Mouse (Mus musculus): Measurements from ENCODE around the gene Cox5a. TPM values are rescaled to one million over a fixed set of nuclear protein-coding genes. Genes with fewer than 3 reads are reported as not detected.

Cox5a gene
- total and polyA plus RNA-seq, 3 experiments, result 179 to 255 (median 229) TPM

GRCm38 (mm10) chr9:57574397-57574796 lies 53.3 kb downstream of the Cox5a start:
- H3K4me2 ChIP-seq (ENCODE audit: insufficient read depth, low read depth, poor library complexity, severe bottlenecking), result no peak overlapping the region
- H3K9ac ChIP-seq (ENCODE audit: insufficient read depth, low read depth), result no peak overlapping the region
- DNase-seq (ENCODE audit: extremely low read depth), result no peak
- TF ChIP-seq ZKSCAN1 (IDR thresholded peaks at IDR 0.05; ENCODE audit: borderline replicate concordance, low read depth, low read length) (no peak), E2F4 (IDR thresholded peaks at IDR 0.05; ENCODE audit: insufficient replicate concordance, low read depth, low read length) (no peak), TBP (conservative IDR thresholded peaks at IDR 0.05; ENCODE audit: low read depth, low read length) (no peak), EP300 (IDR thresholded peaks at IDR 0.05; ENCODE audit: low read length) (no peak), RAD21 (IDR thresholded peaks at IDR 0.05; ENCODE audit: low read depth, low read length) (no peak), IRF4 (IDR thresholded peaks at IDR 0.05; ENCODE audit: low read depth, low read length) (no peak), UBTF (IDR thresholded peaks at IDR 0.05; ENCODE audit: low read depth, low read length) (no peak), ETS1 (conservative IDR thresholded peaks at IDR 0.05; ENCODE audit: low read depth, low read length) (no peak), USF2 (conservative IDR thresholded peaks at IDR 0.05; ENCODE audit: low read depth, low read length) (no peak), RCOR1 (conservative IDR thresholded peaks at IDR 0.05; ENCODE audit: low read depth, low read length) (no peak), MXI1 (IDR thresholded peaks at IDR 0.05; ENCODE audit: low read depth, low read length) (no peak), NELFE (IDR thresholded peaks at IDR 0.05; ENCODE audit: low read depth, low read length) (no peak), POLR2AphosphoS2 (IDR thresholded peaks at IDR 0.05; ENCODE audit: low read depth, low read length) (no peak), MAX (IDR thresholded peaks at IDR 0.05; ENCODE audit: low read length) (no peak), JUN (IDR thresholded peaks at IDR 0.05; ENCODE audit: insufficient read depth, low read depth, low read length) (no peak), CHD1 (IDR thresholded peaks at IDR 0.05; ENCODE audit: low read depth, low read length) (no peak), ZMIZ1 (IDR thresholded peaks at IDR 0.05; ENCODE audit: low read depth, low read length) (no peak)
- no peak overlapping the region for H3K4me3 ChIP-seq (replicated peaks in 1 of 3; ENCODE audit: low read depth in 2 of 3, low read length in 2 of 3, poor library complexity in 1 of 3)
- no peak overlapping the region for H3K27ac ChIP-seq (ENCODE audit: insufficient read depth, low read depth)
- H3K9me3 ChIP-seq (replicated peaks; ENCODE audit: low read length), result no peaks in the 10 kb centered on the region
- peaks cover 0 to 7% of the 10 kb centered on the region in 2 experiments; a peak in 1 of 4 replicates for H3K4me1 ChIP-seq (ENCODE audit: control insufficient read depth in 1 of 2, insufficient read depth in 2 of 2)
- in situ Hi-C loops (cut with MboI; ENCODE audit: low pct_ligation_motif_present, low pct_unique_long_range_greater_than_20kb, low sequenced_read_pairs) (no loop called here), dilution Hi-C loops (cut with MboI; ENCODE audit: extremely low pct_ligation_motif_present, extremely low pct_unique_long_range_greater_than_20kb, low sequenced_read_pairs) (no loop called here)
- H3K36me3 ChIP-seq (replicated peaks in 1 of 2; ENCODE audit: control insufficient read depth in 1 of 2, insufficient read depth in 1 of 2, low read length in 1 of 2), result peaks cover 61 to 84% of the 10 kb centered on the region in 2 experiments
- no peaks in the 10 kb centered on the region; the same call in 1 of the 2 replicates for H3K79me2 ChIP-seq (replicated peaks; ENCODE audit: control insufficient read depth, extremely low read depth, insufficient read depth, poor library complexity, severe bottlenecking)
- no peaks in the 10 kb centered on the region for H3K27me3 ChIP-seq (replicated peaks)

GRCm38 (mm10) chr9:57575577-57575976 lies 54.5 kb downstream of the Cox5a start:
- H3K4me3 ChIP-seq (replicated peaks in 1 of 3; ENCODE audit: low read depth in 2 of 3, low read length in 2 of 3, poor library complexity in 1 of 3), result no peak overlapping the region

More at GRCm38 (mm10) chr9:57575577-57575976, 54.5 kb downstream of the Cox5a start:
- no peak overlapping the region for H3K4me2 ChIP-seq (ENCODE audit: insufficient read depth, low read depth, poor library complexity, severe bottlenecking)
- H3K9ac ChIP-seq (ENCODE audit: insufficient read depth, low read depth), result no peak overlapping the region
- no peak for DNase-seq (ENCODE audit: extremely low read depth)
- H3K36me3 ChIP-seq (replicated peaks in 1 of 2; ENCODE audit: control insufficient read depth in 1 of 2, insufficient read depth in 1 of 2, low read length in 1 of 2), result peaks cover 63 to 87% of the 10 kb centered on the region in 2 experiments
- dilution Hi-C loops (cut with MboI; ENCODE audit: extremely low pct_ligation_motif_present, extremely low pct_unique_long_range_greater_than_20kb, low sequenced_read_pairs) (no loop called here), in situ Hi-C loops (cut with MboI; ENCODE audit: low pct_ligation_motif_present, low pct_unique_long_range_greater_than_20kb, low sequenced_read_pairs) (no loop called here)
- H3K79me2 ChIP-seq (replicated peaks; ENCODE audit: control insufficient read depth, extremely low read depth, insufficient read depth, poor library complexity, severe bottlenecking), result no peaks in the 10 kb centered on the region; the same call in 1 of the 2 replicates
- no peaks in the 10 kb centered on the region for H3K27me3 ChIP-seq (replicated peaks)
- TF ChIP-seq ZKSCAN1 (IDR thresholded peaks at IDR 0.05; ENCODE audit: borderline replicate concordance, low read depth, low read length), result no peak
- no peak for TF ChIP-seq CHD1 (IDR thresholded peaks at IDR 0.05; ENCODE audit: low read depth, low read length)
- TF ChIP-seq SIN3A (IDR thresholded peaks at IDR 0.05; ENCODE audit: low read length), result no peak
- no peak for TF ChIP-seq MYC (IDR thresholded peaks at IDR 0.05; ENCODE audit: low read depth, low read length)
- TF ChIP-seq GABPA (IDR thresholded peaks at IDR 0.05; ENCODE audit: insufficient replicate concordance, low read depth, low read length), result no peak
- no peak for TF ChIP-seq MAFK (IDR thresholded peaks at IDR 0.05; ENCODE audit: insufficient replicate concordance, low read length)
- no peak for TF ChIP-seq NRF1 (IDR thresholded peaks at IDR 0.05; ENCODE audit: low read depth, low read length)
- H3K9me3 ChIP-seq (replicated peaks; ENCODE audit: low read length), result no peaks in the 10 kb centered on the region
- peaks cover 0 to 7% of the 10 kb centered on the region in 2 experiments; a peak in 1 of 4 replicates for H3K4me1 ChIP-seq (ENCODE audit: control insufficient read depth in 1 of 2, insufficient read depth in 2 of 2)
- H3K27ac ChIP-seq (ENCODE audit: insufficient read depth, low read depth), result no peak overlapping the region
